Mouse (Mus musculus) liver, embryonic 16.5 days (tissue): Measurements from ENCODE around the gene Oosp3. TPM values are rescaled to one million over a fixed set of nuclear protein-coding genes. Genes with fewer than 3 reads are reported as not detected.

Experiments used
- ATAC-seq: fragments of 200-750 bp; cut with Nextera tagmentation; 2 replicates; pipeline ENCODE4 v1.8.0; 2017; ENCODE audit warnings: low read depth, mild to moderate bottlenecking, moderate number of reproducible peaks, moderate library complexity
- H3K27ac ChIP-seq: fragments of 300-500 bp; sonication (generic); 2 replicates; pipeline ENCODE4 v1.5.1; 2014; ENCODE audit warnings: mild to moderate bottlenecking, low read length
- H3K27me3 ChIP-seq: fragments of 300-500 bp; sonication (generic); 2 replicates; pipeline ENCODE4 v1.6.1; 2014; ENCODE audit warnings: low read depth, low read length, mixed read lengths; ENCODE audit not compliant: control insufficient read depth, insufficient read depth
- H3K36me3 ChIP-seq: fragments of 300-500 bp; sonication (generic); 2 replicates; pipeline ENCODE4 v1.6.1; 2014; ENCODE audit warnings: mild to moderate bottlenecking; ENCODE audit not compliant: control insufficient read depth, insufficient read depth
- H3K4me1 ChIP-seq: fragments of 300-500 bp; sonication (generic); 2 replicates; pipeline ENCODE4 v1.6.1; 2014; ENCODE audit warnings: low read depth, low read length, mixed read lengths; ENCODE audit not compliant: control insufficient read depth
- H3K4me2 ChIP-seq: fragments of 300-500 bp; sonication (generic); 2 replicates; pipeline ENCODE4 v1.6.1; 2014; ENCODE audit warnings: low read depth, low read length, mixed read lengths
- H3K4me3 ChIP-seq: fragments of 300-500 bp; sonication (generic); 2 replicates; pipeline ENCODE4 v1.5.1; 2014; ENCODE audit warnings: low read depth, mild to moderate bottlenecking, low read length
- H3K9ac ChIP-seq: fragments of 300-500 bp; sonication (generic); 2 replicates; pipeline ENCODE4 v1.6.1; 2014; ENCODE audit warnings: low read depth, low read length
- H3K9me3 ChIP-seq: fragments of 300-500 bp; sonication (generic); replicated peaks from 2 replicates; pipeline ENCODE4 v1.6.1; 2016; ENCODE audit warnings: low read length; ENCODE audit not compliant: control insufficient read depth
- WGBS: fragments of 180-500 bp; shearing (Covaris S2); extraction: QIAGEN DNeasy Blood & Tissue Kit; methylation state at CpG from one replicate; pipeline ENCODE4 v1.1.7; 2014; ENCODE audit not compliant: insufficient replicate concordance; 5-methylcytosine and 5-hydroxymethylcytosine counted together
- polyA plus RNA-seq: library from polyadenylated mRNA; unstranded; fragments of >200 nt; fragmentation: Nextera tagmentation; extraction: Ambion mirVana; gene quantifications from 2 replicates; pipeline ENCODE4 v1.2.1, GENCODE M21; 2015

The Oosp3 gene
- polyA plus RNA-seq, 1 experiment from 2014 or later = not detected

- Histone ChIP-seq H3K9me3 (no peaks in the 10 kb centered on the region), H3K27ac (no peak overlapping the region), H3K27me3 (no peaks in the 10 kb centered on the region), H3K4me3 (no peak overlapping the region), H3K9ac (no peak overlapping the region), H3K36me3 (no peaks in the 10 kb centered on the region), H3K4me2 (no peak overlapping the region), H3K4me1 (no peaks in the 10 kb centered on the region)
- ATAC-seq = no peak
- whole genome bisulfite sequencing = 35% methylated on average over 3 of the region's 3 CpGs
These were observed 23.2 kb downstream of the Oosp3 start for GRCm38 (mm10) chr19:11720071-11720470.

- no peak for ATAC-seq
- H3K9ac ChIP-seq = no peak overlapping the region
- no peaks in the 10 kb centered on the region for H3K36me3 ChIP-seq
- no peak overlapping the region for H3K4me2 ChIP-seq
- no peak overlapping the region for H3K27ac ChIP-seq
- 72% methylated on average over 2 of the region's 2 CpGs for WGBS
- H3K4me1 ChIP-seq = peaks cover 4% of the 10 kb centered on the region; the same call in 1 of the 2 replicates
- H3K4me3 ChIP-seq = no peak overlapping the region
- H3K27me3 ChIP-seq = no peaks in the 10 kb centered on the region
- H3K9me3 ChIP-seq = no peaks in the 10 kb centered on the region
These were observed 27.0 kb downstream of the Oosp3 start for GRCm38 (mm10) chr19:11723870-11724269.

GRCm38 (mm10) chr19:11724275-11724674 lies 27.4 kb downstream of the Oosp3 start:
- no peak for ATAC-seq
- no peaks in the 10 kb centered on the region for H3K9me3 ChIP-seq
- H3K27ac ChIP-seq = no peak overlapping the region
- H3K36me3 ChIP-seq = no peaks in the 10 kb centered on the region
- no peak overlapping the region for H3K4me3 ChIP-seq
- no peak overlapping the region for H3K9ac ChIP-seq
- 75% methylated on average over 6 of the region's 6 CpGs for WGBS
- no peaks in the 10 kb centered on the region for H3K27me3 ChIP-seq
- H3K4me2 ChIP-seq = no peak overlapping the region
- H3K4me1 ChIP-seq = peaks cover 4% of the 10 kb centered on the region; the same call in 1 of the 2 replicates

- whole genome bisulfite sequencing = 12% methylated on average over 2 of the region's 2 CpGs
- ATAC-seq = peak; percentile 80
- peaks cover 4% of the 10 kb centered on the region; the same call in 1 of the 2 replicates for H3K4me1 ChIP-seq
- no peaks in the 10 kb centered on the region for H3K9me3 ChIP-seq
- no peak overlapping the region for H3K4me2 ChIP-seq
- no peak overlapping the region for H3K4me3 ChIP-seq
- H3K27me3 ChIP-seq = no peaks in the 10 kb centered on the region
- H3K36me3 ChIP-seq = no peaks in the 10 kb centered on the region
- H3K27ac ChIP-seq = peak overlapping the region; percentile 39; the same call in 1 of the 2 replicates
- H3K9ac ChIP-seq = no peak overlapping the region
These were observed 29.1 kb downstream of the Oosp3 start for GRCm38 (mm10) chr19:11725915-11726314.

- Histone ChIP-seq H3K4me1 (peaks cover 4% of the 10 kb centered on the region; the same call in 1 of the 2 replicates), H3K9me3 (no peaks in the 10 kb centered on the region), H3K4me3 (no peak overlapping the region), H3K4me2 (no peak overlapping the region), H3K36me3 (no peaks in the 10 kb centered on the region), H3K9ac (no peak overlapping the region), H3K27ac (no peak overlapping the region), H3K27me3 (no peaks in the 10 kb centered on the region)
- WGBS = 26% methylated on average over 5 of the region's 5 CpGs
- ATAC-seq = peak; percentile 84
These were observed 30.4 kb downstream of the Oosp3 start for GRCm38 (mm10) chr19:11727304-11727703.

GRCm38 (mm10) chr19:11730278-11730677 lies 33.4 kb downstream of the Oosp3 start:
- H3K4me3 ChIP-seq = no peak overlapping the region
- no peak overlapping the region for H3K27ac ChIP-seq
- WGBS = 51% methylated on average over 1 of the region's 1 CpGs
- no peaks in the 10 kb centered on the region for H3K9me3 ChIP-seq
- H3K27me3 ChIP-seq = no peaks in the 10 kb centered on the region
- H3K36me3 ChIP-seq = no peaks in the 10 kb centered on the region
- H3K4me2 ChIP-seq = no peak overlapping the region
- no peak for ATAC-seq
- peaks cover 4% of the 10 kb centered on the region; the same call in 1 of the 2 replicates for H3K4me1 ChIP-seq
- no peak overlapping the region for H3K9ac ChIP-seq

- H3K27me3 ChIP-seq = no peaks in the 10 kb centered on the region
- peak; percentile 72 for ATAC-seq
- 20% methylated on average over 1 of the region's 1 CpGs for WGBS
- peaks cover 4% of the 10 kb centered on the region; the same call in 1 of the 2 replicates for H3K4me1 ChIP-seq
- H3K9me3 ChIP-seq = no peaks in the 10 kb centered on the region
- no peaks in the 10 kb centered on the region for H3K36me3 ChIP-seq
- no peak overlapping the region for H3K4me2 ChIP-seq
- H3K9ac ChIP-seq = no peak overlapping the region
- H3K4me3 ChIP-seq = no peak overlapping the region
- H3K27ac ChIP-seq = no peak overlapping the region
These were observed 39.6 kb downstream of the Oosp3 start for GRCm38 (mm10) chr19:11736455-11736854.

- no peaks in the 10 kb centered on the region for H3K9me3 ChIP-seq
- H3K27ac ChIP-seq = no peak overlapping the region
- H3K4me1 ChIP-seq = peaks cover 9% of the 10 kb centered on the region; the same call in 1 of the 2 replicates
- H3K4me2 ChIP-seq = no peak overlapping the region
- no peak overlapping the region for H3K4me3 ChIP-seq
- H3K9ac ChIP-seq = no peak overlapping the region
- ATAC-seq = peak; percentile 87
- no peaks in the 10 kb centered on the region for H3K36me3 ChIP-seq
- H3K27me3 ChIP-seq = no peaks in the 10 kb centered on the region
These were observed 48.8 kb downstream of the Oosp3 start for GRCm38 (mm10) chr19:11745680-11746079.

- Histone ChIP-seq H3K36me3 (no peaks in the 10 kb centered on the region), H3K27ac (no peak within 1 kb of the TSS), H3K9ac (no peak within 1 kb of the TSS), H3K9me3 (no peaks in the 10 kb centered on the region), H3K4me3 (no peak within 1 kb of the TSS), H3K4me1 (peaks cover 9% of the 10 kb centered on the region; the same call in 1 of the 2 replicates), H3K27me3 (no peaks in the 10 kb centered on the region), H3K4me2 (no peak within 1 kb of the TSS)
- WGBS = 73% methylated on average over 2 of the region's 2 CpGs
- no peak for ATAC-seq
These were observed 50.4 kb downstream of the Oosp3 start, which contains the start of gene Gif for GRCm38 (mm10) chr19:11747298-11747697. Gene Gif, plus strand, starts transcription at chr19:11747554.
